Comparison of ENCODE assay signal across 12 mouse cellular contexts in genomic region chr5:74816523-74816922, GRCm38 (mm10).
DNase-seq lines count a peak whose midpoint lies in the region; ATAC-seq lines count a peak whose summit lies in the region.
"Had no signal": no experiment of that assay in that cellular context is flagged by ENCODE, and none has a peak within 500 bp of the region (broad histone marks: within the 10 kb centered on the region; RNA-seq: fewer than 3 reads in every experiment).

No protein-coding gene starts in this region.

- no peak overlapping the region for H3K27ac ChIP-seq in neural tube, embryonic 12.5 days
- H3K27ac ChIP-seq in neural tube, embryonic 15.5 days (replicated peaks) = no peak overlapping the region
- no peak overlapping the region for H3K27ac ChIP-seq in limb, embryonic 11.5 days (replicated peaks; ENCODE audit: low read depth, low read length)
- H3K27ac ChIP-seq in midbrain, embryonic 13.5 days = no peak overlapping the region
- H3K27ac ChIP-seq: liver, embryonic 12.5 days; midbrain, embryonic 10.5 days had no signal

- peak; percentile 45 for DNase-seq in forelimb bud, embryonic 11.5 days (ENCODE audit: low read depth, low spot score)
- DNase-seq in limb, embryonic 11.5 days (ENCODE audit: low spot score) = peak; percentile 48
- DNase-seq in lung, postnatal 4 days = peak; percentile 29 to 56
- DNase-seq in T-cell, adult 2 months (ENCODE audit: low spot score) = no peak
- DNase-seq in natural killer cell, adult 2 months (ENCODE audit: low spot score in 2 of 2) = no peak
- DNase-seq: cerebellum, adult 8-10 months had no signal

- no peak overlapping the region for H3K9ac ChIP-seq in neural tube, embryonic 12.5 days
- no peak overlapping the region for H3K9ac ChIP-seq in neural tube, embryonic 15.5 days (replicated peaks)
- no peak overlapping the region for H3K9ac ChIP-seq in limb, embryonic 11.5 days (ENCODE audit: low read length)
- no peak overlapping the region for H3K9ac ChIP-seq in midbrain, embryonic 13.5 days (replicated peaks)
- H3K9ac ChIP-seq: liver, embryonic 12.5 days had no signal

- WGBS in neural tube, embryonic 12.5 days = 32% methylated on average over 5 of the region's 5 CpGs
- 24% methylated on average over 5 of the region's 5 CpGs for WGBS in neural tube, embryonic 15.5 days
- WGBS in limb, embryonic 11.5 days = 20% methylated on average over 5 of the region's 5 CpGs
- WGBS in midbrain, embryonic 13.5 days = 65% methylated on average over 5 of the region's 5 CpGs

- no peaks in the 10 kb centered on the region for H3K27me3 ChIP-seq in neural tube, embryonic 12.5 days (replicated peaks)
- H3K27me3 ChIP-seq in neural tube, embryonic 15.5 days (replicated peaks) = no peaks in the 10 kb centered on the region
- H3K27me3 ChIP-seq in limb, embryonic 11.5 days (ENCODE audit: control insufficient read depth, insufficient read depth, low read length) = no peaks in the 10 kb centered on the region
- H3K27me3 ChIP-seq in midbrain, embryonic 13.5 days = no peaks in the 10 kb centered on the region
- H3K27me3 ChIP-seq: liver, embryonic 12.5 days had no signal

- no peak overlapping the region for H3K4me3 ChIP-seq in neural tube, embryonic 12.5 days
- no peak overlapping the region for H3K4me3 ChIP-seq in neural tube, embryonic 15.5 days (replicated peaks)
- H3K4me3 ChIP-seq in limb, embryonic 11.5 days (ENCODE audit: low read depth, low read length) = no peak overlapping the region
- H3K4me3 ChIP-seq in midbrain, embryonic 13.5 days (replicated peaks) = no peak overlapping the region
- H3K4me3 ChIP-seq: liver, embryonic 12.5 days; midbrain, embryonic 10.5 days had no signal

- 0 out of 2 replicates have a peak, but pooled peaks have one; percentile 48 for ATAC-seq in neural tube, embryonic 12.5 days (ENCODE audit: low FRiP score, low read depth)
- ATAC-seq in neural tube, embryonic 15.5 days (ENCODE audit: low FRiP score) = no peak
- ATAC-seq in limb, embryonic 11.5 days (ENCODE audit: insufficient number of reproducible peaks, low FRiP score, low TSS enrichment, low read depth) = no peak
- no peak for ATAC-seq in midbrain, embryonic 13.5 days
- ATAC-seq: hindbrain, embryonic 16.5 days; liver, embryonic 12.5 days had no signal

- no peak overlapping the region for H3K4me2 ChIP-seq in neural tube, embryonic 12.5 days (replicated peaks)
- H3K4me2 ChIP-seq in neural tube, embryonic 15.5 days = no peak overlapping the region
- no peak overlapping the region for H3K4me2 ChIP-seq in limb, embryonic 11.5 days (ENCODE audit: low read depth, severe bottlenecking)
- H3K4me2 ChIP-seq in midbrain, embryonic 13.5 days (replicated peaks) = no peak overlapping the region
- H3K4me2 ChIP-seq: liver, embryonic 12.5 days had no signal

- no peaks in the 10 kb centered on the region for H3K9me3 ChIP-seq in neural tube, embryonic 12.5 days
- H3K9me3 ChIP-seq in neural tube, embryonic 15.5 days (replicated peaks) = no peaks in the 10 kb centered on the region
- no peaks in the 10 kb centered on the region for H3K9me3 ChIP-seq in limb, embryonic 11.5 days (ENCODE audit: control insufficient read depth, low read length)
- H3K9me3 ChIP-seq in midbrain, embryonic 13.5 days = no peaks in the 10 kb centered on the region
- H3K9me3 ChIP-seq: liver, embryonic 12.5 days; midbrain, embryonic 10.5 days had no signal

- H3K4me1 ChIP-seq in neural tube, embryonic 12.5 days = no peaks in the 10 kb centered on the region
- peaks cover 8% of the 10 kb centered on the region; the same call in 1 of the 2 replicates for H3K4me1 ChIP-seq in neural tube, embryonic 15.5 days
- H3K4me1 ChIP-seq in limb, embryonic 11.5 days (ENCODE audit: control insufficient read depth, insufficient read depth, low read length) = peaks cover 11% of the 10 kb centered on the region; the same call in 1 of the 2 replicates
- no peaks in the 10 kb centered on the region for H3K4me1 ChIP-seq in midbrain, embryonic 13.5 days (replicated peaks)
- H3K4me1 ChIP-seq: liver, embryonic 12.5 days; midbrain, embryonic 10.5 days had no signal

- no peaks in the 10 kb centered on the region for H3K36me3 ChIP-seq in neural tube, embryonic 12.5 days
- no peaks in the 10 kb centered on the region for H3K36me3 ChIP-seq in neural tube, embryonic 15.5 days
- H3K36me3 ChIP-seq in limb, embryonic 11.5 days (ENCODE audit: control insufficient read depth, insufficient read depth, low read length) = no peaks in the 10 kb centered on the region
- H3K36me3 ChIP-seq in midbrain, embryonic 13.5 days = no peaks in the 10 kb centered on the region
- H3K36me3 ChIP-seq: liver, embryonic 12.5 days; midbrain, embryonic 10.5 days had no signal

Comparison
In these comparisons a context has a peak if more than half of its experiments do, and no peak if none do; other contexts are left out.
1. DNase-seq: peak in forelimb bud, embryonic 11.5 days (single experiment), limb, embryonic 11.5 days (single experiment) and lung, postnatal 4 days (2 of 2); none in T-cell, adult 2 months (single experiment) and natural killer cell, adult 2 months (0 of 2).